Mouse (Mus musculus) limb, embryonic 15.5 days (tissue): ENCODE measurements around the gene G0s2. TPM values are rescaled to one million over a fixed set of nuclear protein-coding genes. Genes with fewer than 3 reads are reported as not detected.

Experiments used
- ATAC-seq: fragments of 200-750 bp; cut with Nextera tagmentation; 2 replicates; pipeline ENCODE4 v1.8.0; 2017; ENCODE audit warnings: low read depth, moderate TSS enrichment; ENCODE audit not compliant: insufficient number of reproducible peaks, low FRiP score, low TSS enrichment
- H3K27ac ChIP-seq: fragments of 300-500 bp; sonication (generic); 2 replicates; pipeline ENCODE4 v1.5.1; 2015; ENCODE audit warnings: moderate library complexity, mild to moderate bottlenecking, inconsistent platforms
- H3K27me3 ChIP-seq: fragments of 300-500 bp; sonication (generic); 2 replicates; pipeline ENCODE4 v1.6.1; 2015; ENCODE audit warnings: inconsistent platforms
- H3K36me3 ChIP-seq: fragments of 300-500 bp; sonication (generic); 2 replicates; pipeline ENCODE4 v1.6.1; 2015; ENCODE audit warnings: inconsistent platforms
- H3K4me1 ChIP-seq: fragments of 300-500 bp; sonication (generic); 2 replicates; pipeline ENCODE4 v1.6.1; 2015; ENCODE audit warnings: inconsistent platforms
- H3K4me2 ChIP-seq: fragments of 300-500 bp; sonication (generic); 2 replicates; pipeline ENCODE4 v1.6.1; 2015; ENCODE audit warnings: mild to moderate bottlenecking, inconsistent platforms
- H3K4me3 ChIP-seq: fragments of 300-500 bp; sonication (generic); 2 replicates; pipeline ENCODE4 v1.5.1; 2015; ENCODE audit warnings: mild to moderate bottlenecking, inconsistent platforms
- H3K9ac ChIP-seq: fragments of 300-500 bp; sonication (generic); 2 replicates; pipeline ENCODE4 v1.6.1; 2015; ENCODE audit warnings: inconsistent platforms
- H3K9me3 ChIP-seq: fragments of 300-500 bp; sonication (generic); 2 replicates; pipeline ENCODE4 v1.6.1; 2016; ENCODE audit warnings: inconsistent platforms
- WGBS: fragments of 180-500 bp; shearing (Covaris S2); methylation state at CpG from one replicate; pipeline ENCODE4 v1.1.7; 2015; 5-methylcytosine and 5-hydroxymethylcytosine counted together
- polyA plus RNA-seq: library from polyadenylated mRNA; unstranded; fragments of >200 nt; fragmentation: Nextera tagmentation; extraction: Ambion mirVana; gene quantifications from 2 replicates; pipeline ENCODE4 v1.2.1, GENCODE M21; 2015

The G0s2 gene
- polyA plus RNA-seq, 1 experiment from 2014 or later = 26.5 TPM

GRCm38 (mm10) chr1:193226724-193227522, 46.1 kb downstream of the G0s2 start:
- H3K36me3 ChIP-seq = no peaks in the 10 kb centered on the region
- H3K9ac ChIP-seq = no peak overlapping the region
- no peak for ATAC-seq
- no peaks in the 10 kb centered on the region for H3K9me3 ChIP-seq
- no peak overlapping the region for H3K4me3 ChIP-seq
- H3K4me2 ChIP-seq = no peak overlapping the region
- H3K27ac ChIP-seq = no peak overlapping the region
- H3K4me1 ChIP-seq = peaks cover 13% of the 10 kb centered on the region
- H3K27me3 ChIP-seq = no peaks in the 10 kb centered on the region
- 17% methylated on average over 7 of the region's 7 CpGs for WGBS

GRCm38 (mm10) chr1:193226114-193226513, 46.9 kb downstream of the G0s2 start:
- H3K9ac ChIP-seq = no peak overlapping the region
- WGBS = 83% methylated on average over 4 of the region's 4 CpGs
- H3K4me3 ChIP-seq = no peak overlapping the region
- H3K4me1 ChIP-seq = peaks cover 13% of the 10 kb centered on the region
- H3K4me2 ChIP-seq = no peak overlapping the region
- H3K9me3 ChIP-seq = no peaks in the 10 kb centered on the region
- H3K36me3 ChIP-seq = no peaks in the 10 kb centered on the region
- no peak overlapping the region for H3K27ac ChIP-seq
- H3K27me3 ChIP-seq = no peaks in the 10 kb centered on the region
- ATAC-seq = no peak

- no peak overlapping the region for H3K9ac ChIP-seq
- H3K4me3 ChIP-seq = no peak overlapping the region
- H3K27ac ChIP-seq = no peak overlapping the region
- H3K27me3 ChIP-seq = no peaks in the 10 kb centered on the region
- 17% methylated on average over 3 of the region's 3 CpGs for WGBS
- no peak overlapping the region for H3K4me2 ChIP-seq
- H3K36me3 ChIP-seq = no peaks in the 10 kb centered on the region
- H3K4me1 ChIP-seq = peaks cover 13% of the 10 kb centered on the region
- H3K9me3 ChIP-seq = no peaks in the 10 kb centered on the region
- ATAC-seq = no peak
These were observed 47.5 kb downstream of the G0s2 start for GRCm38 (mm10) chr1:193225531-193225930.

Other genes starting within 250 kb of the G0s2 start
- gene Syt14, start 237.4 kb downstream of the G0s2 start, polyA plus RNA-seq = 0.97 and 1.5 TPM in 2 replicates
- 7.3 and 10.3 TPM in 2 replicates for gene Diexf, start 142.9 kb downstream of the G0s2 start, polyA plus RNA-seq
- 50.1 and 56.9 TPM in 2 replicates for gene Irf6, start 120.1 kb downstream of the G0s2 start, polyA plus RNA-seq
- 16.5 and 18.1 TPM in 2 replicates for gene A130010J15Rik, start 105.2 kb downstream of the G0s2 start, polyA plus RNA-seq
- 16.3 and 44.2 TPM in 2 replicates for gene Traf3ip3, start 71.5 kb downstream of the G0s2 start, polyA plus RNA-seq
- 8.6 and 11.1 TPM in 2 replicates for gene Lamb3, start 65.5 kb downstream of the G0s2 start, polyA plus RNA-seq
- gene Hsd11b1, start 9.1 kb downstream of the G0s2 start, polyA plus RNA-seq = 6.8 and 10.3 TPM in 2 replicates
- gene Camk1g, start 97.1 kb upstream of the G0s2 start, polyA plus RNA-seq = 7.4 and 7.8 TPM in 2 replicates